Mouse (Mus musculus) bone marrow, adult 2 months (tissue): ENCODE results near the gene Scaf4.

Experiments
- CTCF ChIP-seq: fragments of 200-500 bp; IDR thresholded peaks from 2 replicates; pipeline ENCODE4 v1.5.1; 2011; ENCODE audit warnings: low read length, control low read depth; ENCODE audit not compliant: control insufficient read depth, insufficient read depth
- POLR2A ChIP-seq: fragments of 200-500 bp; IDR thresholded peaks from 2 replicates; pipeline ENCODE4 v1.6.1; 2011; ENCODE audit warnings: low read depth, mild to moderate bottlenecking, control low read depth, low read length, borderline replicate concordance; ENCODE audit not compliant: control insufficient read depth

DNA sequence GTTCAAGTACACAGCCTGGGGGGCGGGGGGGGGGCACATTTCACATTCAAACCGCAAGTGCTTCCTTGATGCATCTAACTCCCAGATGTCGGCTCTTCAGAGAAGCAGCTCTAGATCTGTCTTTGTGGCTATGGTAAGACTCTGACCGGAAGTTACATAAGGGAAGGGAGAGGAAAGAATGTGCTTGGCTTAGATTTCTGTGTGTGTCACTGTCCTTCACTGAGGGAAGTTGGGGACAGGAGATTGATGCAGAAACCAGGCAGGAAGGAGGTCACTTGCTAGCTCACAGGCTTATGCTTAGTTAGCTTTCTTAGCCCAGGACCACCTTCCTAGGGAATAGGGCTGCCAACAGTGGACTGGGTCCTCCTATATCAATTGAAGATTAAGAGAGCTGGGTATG, 31.6 kb upstream of the Scaf4 start:
- TF ChIP-seq CTCF = no peak
- TF ChIP-seq POLR2A = no peak
